Mouse (Mus musculus) CD8-positive naive resting alpha-beta T cell, adult 2 months (primary cell): ENCODE measurements around the gene Cux1.

Experiments
- DNase-seq, 2 experiments: peaks; one replicate each; pipeline ENCODE4 v3.0.0; 2022; ENCODE audit warnings: low read depth in 2 of 2, low spot score in 2 of 2

The Cux1 gene

GRCm38 (mm10) chr5:136540055-136540838, 27.0 kb downstream of the Cux1 start:
- DNase-seq = no peak

GRCm38 (mm10) chr5:136536753-136537152, 30.5 kb downstream of the Cux1 start:
- DNase-seq = no peak

- no peak for DNase-seq
Observed at GRCm38 (mm10) chr5:136535976-136536725, 31.1 kb downstream of the Cux1 start.

DNA sequence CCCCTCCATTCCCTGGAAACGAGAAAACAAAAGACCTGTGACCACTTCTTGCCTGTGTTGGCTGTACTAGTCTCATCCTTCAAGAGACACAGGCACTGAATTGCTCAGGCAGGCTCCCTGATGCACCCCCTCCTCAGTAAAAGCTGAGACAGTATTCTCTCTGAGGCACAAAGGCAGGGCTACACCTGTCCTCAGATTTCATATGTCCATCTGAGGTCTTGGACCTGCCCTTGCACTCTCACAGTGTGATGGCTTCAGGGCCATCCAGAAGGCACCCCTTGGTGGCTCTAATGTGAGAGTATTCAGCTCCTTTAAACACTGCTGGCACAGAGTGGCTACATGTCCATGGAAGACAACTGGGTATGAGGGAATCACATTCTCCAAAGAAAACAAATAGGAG, 32.1 kb downstream of the Cux1 start:
- no peak for DNase-seq

- DNase-seq = no peak
Observed at GRCm38 (mm10) chr5:136533371-136534276, 33.7 kb downstream of the Cux1 start.

DNA sequence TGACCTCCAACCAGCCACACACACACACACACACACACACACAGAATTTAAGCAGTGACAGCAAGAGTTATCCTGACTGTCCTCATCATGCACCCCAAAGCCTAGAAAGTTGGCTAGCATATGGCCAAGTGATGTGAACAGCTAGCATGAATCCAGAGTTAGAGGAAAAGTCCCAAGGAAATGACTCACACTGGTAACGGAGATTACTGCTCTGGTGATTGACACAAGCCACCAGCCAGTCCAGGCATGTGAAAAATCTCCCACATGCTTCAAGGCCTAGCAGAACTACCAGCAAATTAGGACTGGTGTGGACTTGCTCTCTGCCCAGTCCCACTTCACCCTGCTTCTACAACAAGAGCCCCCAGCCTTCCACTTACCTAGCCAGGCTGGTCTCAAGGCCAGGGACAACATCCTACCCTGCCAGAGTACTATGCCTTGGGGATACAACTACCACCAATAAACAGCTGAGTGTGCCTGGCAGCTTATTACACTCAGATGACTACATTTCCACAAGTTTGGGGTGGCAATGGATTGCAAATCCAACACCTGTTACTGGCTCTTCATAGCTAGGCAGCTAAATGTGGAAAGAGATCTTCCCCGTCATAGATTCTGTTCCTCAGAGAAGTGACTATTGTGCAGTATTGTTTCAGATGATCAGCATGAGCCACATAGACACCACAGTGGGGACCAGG, 35.5 kb downstream of the Cux1 start:
- no peak for DNase-seq

- no peak for DNase-seq
Observed at GRCm38 (mm10) chr5:136530931-136531330, 36.4 kb downstream of the Cux1 start.

DNA sequence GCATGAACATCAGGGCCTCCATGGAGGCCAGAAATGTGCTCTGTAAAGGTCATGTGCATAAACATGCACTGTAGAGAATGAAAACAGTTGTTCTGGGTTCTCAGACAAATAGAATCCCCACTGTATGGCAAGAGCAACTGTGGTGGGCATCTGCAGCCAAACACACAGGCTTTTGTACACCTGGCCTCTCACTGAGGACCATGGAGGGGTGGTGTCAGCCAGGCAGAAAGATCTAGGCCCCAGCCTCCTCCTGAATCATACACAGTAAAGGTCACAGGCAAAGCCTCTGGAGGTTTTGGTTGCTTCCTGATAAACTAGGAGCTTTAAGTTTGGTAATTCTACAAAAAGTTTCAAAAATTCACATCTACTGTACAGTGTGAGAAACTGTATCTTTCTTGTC, 38.1 kb downstream of the Cux1 start:
- DNase-seq = no peak

DNA sequence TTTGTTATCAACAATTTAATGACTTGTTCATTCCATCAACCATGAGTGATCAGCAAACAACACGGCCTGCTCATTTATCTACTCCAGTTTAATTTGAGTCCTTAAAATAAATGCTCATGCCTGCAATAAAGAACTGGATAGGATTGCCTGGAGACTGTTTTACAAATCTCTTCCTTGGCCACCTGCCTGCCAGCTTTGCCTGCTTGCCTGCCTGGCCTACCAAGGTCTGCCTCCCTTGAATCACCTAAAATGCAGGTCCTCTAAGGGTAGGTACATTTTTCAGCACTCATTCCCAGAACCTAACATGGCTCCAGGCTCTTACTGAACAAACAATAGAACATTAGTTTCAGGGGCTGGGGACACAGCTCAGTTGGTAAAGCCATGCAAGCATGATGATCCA, 39.4 kb downstream of the Cux1 start:
- no peak for DNase-seq

GRCm38 (mm10) chr5:136526545-136526909, 40.8 kb downstream of the Cux1 start:
- no peak for DNase-seq

GRCm38 (mm10) chr5:136525896-136526544, 41.3 kb downstream of the Cux1 start:
- DNase-seq = no peak

GRCm38 (mm10) chr5:136522843-136523463, 44.3 kb downstream of the Cux1 start:
- no peak for DNase-seq

DNA sequence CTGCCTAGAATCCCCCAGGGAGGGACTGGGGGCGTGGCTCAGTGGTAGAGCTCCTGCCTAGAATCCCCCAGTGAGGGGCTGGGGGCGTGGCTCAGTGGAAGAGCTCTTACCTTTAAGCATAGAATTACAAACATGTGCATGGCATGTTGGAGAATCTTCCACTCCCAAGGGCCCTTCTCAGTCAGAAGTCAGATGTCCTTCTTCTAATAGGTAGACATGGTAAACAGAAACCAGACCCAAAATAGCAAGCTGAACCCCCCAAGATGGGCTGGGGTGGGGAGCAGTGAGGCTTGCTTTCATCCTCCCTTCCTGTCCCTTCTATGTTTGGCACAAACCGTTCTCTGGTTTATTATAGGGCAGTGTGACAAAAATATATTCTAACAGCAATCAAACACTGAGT, 45.6 kb downstream of the Cux1 start:
- no peak for DNase-seq

- DNase-seq = no peak
Observed at GRCm38 (mm10) chr5:136518648-136519437, 48.4 kb downstream of the Cux1 start.

DNA sequence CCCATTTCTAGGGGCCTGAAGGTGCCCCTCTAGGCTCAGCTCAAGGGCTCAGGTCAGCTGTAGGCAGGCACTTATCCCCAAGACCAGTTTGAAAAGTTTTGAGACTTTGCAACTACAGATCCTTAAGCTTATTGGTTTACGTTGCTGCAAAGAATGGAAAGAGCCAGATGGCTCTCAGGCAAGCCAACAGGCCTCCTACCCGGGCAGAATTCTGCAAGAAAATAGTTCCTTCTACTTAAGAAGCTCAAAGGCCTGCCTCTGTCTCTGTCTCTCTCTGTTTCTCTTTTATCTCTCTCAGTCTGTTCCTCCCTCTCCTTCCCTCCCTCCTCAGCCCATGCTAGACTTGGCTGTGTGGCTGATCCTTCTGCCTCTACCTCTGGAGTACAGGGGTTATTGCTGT, 49.8 kb downstream of the Cux1 start:
- no peak for DNase-seq

DNA sequence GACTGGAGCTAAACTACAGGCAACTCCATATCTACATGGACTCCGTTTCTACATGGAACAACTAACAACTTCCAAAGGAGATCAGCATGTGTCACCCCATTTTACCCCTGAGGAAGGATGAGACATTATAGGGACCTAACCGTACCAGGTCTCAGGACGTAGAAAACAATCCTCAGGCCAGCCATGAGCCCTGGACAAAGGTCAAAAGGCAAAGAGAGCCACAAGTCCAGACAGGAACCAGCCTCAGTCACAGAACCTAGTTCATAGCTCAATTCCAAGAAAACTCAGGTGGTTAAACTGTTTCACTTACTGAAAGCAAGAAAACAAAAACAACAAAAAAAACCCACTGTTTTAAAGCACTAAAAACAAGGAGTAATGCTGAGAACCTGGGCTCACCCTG, 50.7 kb downstream of the Cux1 start:
- DNase-seq = no peak

DNA sequence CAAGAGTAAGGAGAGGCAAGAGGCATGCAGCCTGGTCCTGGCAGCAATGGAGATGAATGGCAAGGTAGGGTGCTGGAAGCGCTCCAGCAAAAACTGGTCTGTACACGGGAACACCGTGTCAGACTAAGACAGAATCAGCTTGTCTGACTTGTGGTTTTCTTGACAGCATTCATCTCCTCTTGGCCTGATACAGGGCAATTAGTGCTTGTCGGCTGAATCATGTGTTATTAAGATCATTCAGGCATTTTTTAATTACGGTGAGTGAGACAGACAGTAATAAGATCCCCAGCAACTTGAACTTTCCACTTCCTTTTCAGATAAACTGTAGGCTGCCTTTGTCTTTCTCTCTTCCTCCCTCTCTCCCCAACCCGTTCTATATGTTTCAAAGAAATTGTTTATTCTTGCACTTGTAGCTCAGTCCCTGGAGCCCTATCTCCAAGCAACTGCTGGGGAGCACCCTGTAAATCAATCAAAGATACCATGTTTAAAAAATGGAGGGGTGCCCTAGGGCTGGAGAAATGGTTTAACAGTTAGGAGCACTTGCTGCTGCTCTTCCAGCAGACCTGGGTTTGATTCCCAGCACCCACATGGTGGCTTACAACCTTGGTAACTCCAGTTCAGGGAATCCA, 53.1 kb downstream of the Cux1 start:
- no peak for DNase-seq

DNA sequence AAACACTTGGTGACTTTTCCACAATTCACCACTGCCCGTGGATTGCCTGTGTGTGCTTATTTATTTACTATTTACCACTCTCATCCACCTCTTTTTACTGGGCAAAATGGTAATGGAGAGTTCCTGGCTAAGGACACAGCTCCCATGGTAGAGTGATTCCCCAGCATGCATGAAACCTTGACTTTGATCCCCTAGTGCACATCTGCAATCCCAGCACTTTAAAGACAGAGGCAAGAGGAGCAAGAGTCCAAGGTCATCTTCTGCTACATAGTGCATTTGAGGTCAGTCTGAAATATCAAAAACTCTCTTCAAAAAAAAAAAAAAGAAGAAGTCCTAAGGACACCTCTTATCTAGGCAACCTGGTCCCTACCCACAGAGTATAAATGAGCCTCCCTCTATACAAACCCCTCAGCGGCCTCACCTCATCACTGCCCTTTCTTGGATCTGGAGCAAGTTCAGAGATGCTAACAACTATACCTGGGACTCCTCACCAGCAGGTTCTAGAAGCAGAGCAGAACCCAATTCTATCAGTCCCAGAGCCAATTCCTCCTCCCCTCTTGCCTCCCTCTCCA, 55.1 kb downstream of the Cux1 start:
- no peak for DNase-seq

- DNase-seq = no peak
Observed at GRCm38 (mm10) chr5:136511378-136511777, 55.9 kb downstream of the Cux1 start.
